Mouse (Mus musculus) bone marrow, adult 2 months (tissue): ENCODE results near the gene Polg2. TPM values are rescaled to one million over a fixed set of nuclear protein-coding genes. Genes with fewer than 3 reads are reported as not detected.

Experiments
- H3K27ac ChIP-seq: fragments of 200-500 bp; 2 replicates; pipeline ENCODE4 v1.5.1; 2012; ENCODE audit warnings: low read depth, mild to moderate bottlenecking, control low read depth, inconsistent platforms, low read length; ENCODE audit not compliant: control insufficient read depth, poor library complexity, insufficient read depth
- H3K4me1 ChIP-seq: fragments of 200-500 bp; 2 replicates; pipeline ENCODE4 v1.6.1; 2011; ENCODE audit warnings: low read length; ENCODE audit not compliant: control insufficient read depth, insufficient read depth
- H3K4me3 ChIP-seq: fragments of 200-500 bp; replicated peaks from 2 replicates; pipeline ENCODE3; 2011; ENCODE audit warnings: mild to moderate bottlenecking, low read depth, low read length, control low read depth; ENCODE audit not compliant: control insufficient read depth
- CTCF ChIP-seq: fragments of 200-500 bp; IDR thresholded peaks from 2 replicates; pipeline ENCODE4 v1.5.1; 2011; ENCODE audit warnings: low read length, control low read depth; ENCODE audit not compliant: control insufficient read depth, insufficient read depth
- POLR2A ChIP-seq: fragments of 200-500 bp; IDR thresholded peaks from 2 replicates; pipeline ENCODE4 v1.6.1; 2011; ENCODE audit warnings: low read depth, mild to moderate bottlenecking, control low read depth, low read length, borderline replicate concordance; ENCODE audit not compliant: control insufficient read depth
- WGBS: fragments of 180-500 bp; shearing (Covaris S2); methylation state at CpG from one replicate; pipeline ENCODE4 v1.1.7; 2018; 5-methylcytosine and 5-hydroxymethylcytosine counted together
- polyA plus RNA-seq: library from polyadenylated mRNA; stranded (reverse); fragments of >200 nt; gene quantifications from 2 replicates; pipeline ENCODE4 v1.2.4, GENCODE M21; 2011; ENCODE audit warnings: low replicate concordance; ENCODE audit not compliant: missing spikeins, insufficient read depth, insufficient read length

Gene Polg2
- polyA plus RNA-seq, 1 experiment: 4.9 TPM

DNA sequence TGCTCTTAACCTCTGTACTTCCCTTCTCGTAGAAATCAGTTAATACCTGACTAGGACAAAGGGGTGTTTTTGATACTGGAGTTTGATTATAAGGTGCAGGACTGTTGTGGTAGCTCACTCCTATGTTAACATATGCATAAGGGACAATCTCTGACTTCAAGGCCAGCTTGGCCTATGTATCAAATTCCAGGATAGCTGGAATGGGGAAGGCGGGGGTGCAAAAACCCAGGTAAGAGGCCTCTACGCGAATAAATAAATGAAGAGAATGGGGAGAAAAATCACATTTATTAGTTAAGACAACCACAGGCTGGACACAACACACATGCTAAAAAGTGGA lies 720 bp upstream of the Polg2 start:
- no peak for TF ChIP-seq CTCF
- TF ChIP-seq POLR2A: no peak
- H3K4me3 ChIP-seq: no peak overlapping the region
- no peaks in the 10 kb centered on the region; the same call in 1 of the 2 replicates for H3K4me1 ChIP-seq
- 71% methylated on average over 4 of the region's 4 CpGs for WGBS
- peak overlapping the region; percentile 95; the same call in 1 of the 2 replicates for H3K27ac ChIP-seq

DNA sequence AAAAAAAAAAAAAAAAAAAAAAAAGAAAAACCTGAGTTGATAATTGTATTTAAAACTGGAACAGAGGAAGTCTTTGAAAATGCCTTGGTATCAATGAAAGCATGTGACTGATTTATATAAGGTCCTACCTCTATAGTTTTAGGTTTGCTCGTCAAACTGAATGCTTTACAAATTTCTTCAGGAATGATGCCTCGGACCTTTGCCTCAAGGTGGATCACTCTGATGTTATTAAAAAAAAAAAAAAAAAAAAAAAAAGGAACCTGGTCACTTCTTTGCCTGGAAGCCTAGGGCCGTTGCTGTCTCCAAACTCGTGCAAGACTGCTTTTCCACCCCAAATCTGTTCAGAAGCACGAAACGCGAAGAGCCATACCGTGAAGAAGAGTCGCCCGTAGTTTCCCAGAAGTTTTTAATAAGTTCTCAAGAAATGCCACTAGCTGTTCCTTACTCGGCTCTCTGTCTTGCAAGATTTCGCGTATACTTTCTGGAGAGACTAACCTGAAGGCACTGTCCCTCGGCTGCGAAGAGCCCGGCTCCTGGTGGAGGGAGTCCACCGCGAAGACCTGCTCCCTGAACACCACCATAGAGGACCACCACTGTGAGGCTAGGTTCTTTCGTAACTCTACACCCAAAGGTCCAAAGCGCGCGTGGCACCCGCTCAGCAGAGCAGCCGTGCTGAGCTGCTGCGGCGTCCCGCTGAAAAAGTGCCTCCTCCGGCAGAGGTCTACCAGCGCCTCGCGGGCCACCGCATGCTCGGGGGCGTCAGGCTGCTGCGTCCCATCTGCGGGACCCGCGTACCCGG lies 549 bp downstream of the Polg2 start:
- Histone ChIP-seq H3K4me1 (no peaks in the 10 kb centered on the region; the same call in 1 of the 2 replicates), H3K4me3 (peak overlapping the region; percentile 83), H3K27ac (peak overlapping the region; percentile 95)
- WGBS: under 1% methylated on average over 39 of the region's 39 CpGs
- TF ChIP-seq CTCF (no peak), POLR2A (no peak)

DNA sequence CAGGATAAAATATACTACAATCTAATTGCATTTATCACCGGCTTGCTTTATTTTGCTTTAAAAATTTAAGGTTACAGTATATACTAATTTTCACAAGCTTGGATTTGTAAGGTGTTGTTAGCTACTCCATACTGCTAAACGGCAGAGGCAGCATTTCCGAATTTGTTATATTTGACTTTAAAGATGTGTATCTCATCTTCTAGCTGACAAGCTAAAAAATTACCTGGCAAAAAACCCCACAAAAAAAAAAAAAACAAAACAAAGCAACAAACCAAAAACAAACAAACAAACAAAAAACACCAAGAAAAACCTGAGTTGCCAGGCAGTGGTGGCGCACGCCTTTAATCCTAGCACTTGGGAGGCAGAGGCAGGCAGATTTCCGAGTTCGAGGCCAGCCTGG lies 1.2 kb downstream of the Polg2 start:
- WGBS: 71% methylated on average over 7 of the region's 7 CpGs
- H3K27ac ChIP-seq: no peak overlapping the region
- no peak for TF ChIP-seq POLR2A
- no peak for TF ChIP-seq CTCF
- no peak overlapping the region for H3K4me3 ChIP-seq
- no peaks in the 10 kb centered on the region; the same call in none of the 2 replicates for H3K4me1 ChIP-seq

DNA sequence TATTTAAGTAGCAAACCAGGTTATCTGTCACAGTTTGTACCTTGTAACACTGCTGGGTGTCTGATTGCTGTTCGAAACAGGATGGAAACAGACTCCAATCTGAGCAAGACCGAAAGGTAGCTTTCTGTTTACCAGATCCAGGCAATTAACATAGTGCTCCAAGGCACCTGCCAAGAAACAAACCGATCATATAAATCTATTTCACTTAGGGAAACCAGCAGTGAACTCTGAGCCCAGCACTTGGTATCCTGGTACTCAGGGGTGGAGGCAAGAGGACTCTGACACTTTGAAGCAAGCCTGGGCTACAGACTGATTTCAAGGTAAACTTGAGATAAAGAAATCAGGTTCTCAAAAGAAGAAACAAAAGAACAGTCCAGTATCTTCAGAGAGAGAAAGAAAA lies 1.9 kb downstream of the Polg2 start:
- TF ChIP-seq CTCF (no peak), POLR2A (no peak)
- WGBS: 72% methylated on average over 3 of the region's 3 CpGs
- Histone ChIP-seq H3K4me1 (no peaks in the 10 kb centered on the region; the same call in none of the 2 replicates), H3K27ac (no peak overlapping the region), H3K4me3 (no peak overlapping the region)

DNA sequence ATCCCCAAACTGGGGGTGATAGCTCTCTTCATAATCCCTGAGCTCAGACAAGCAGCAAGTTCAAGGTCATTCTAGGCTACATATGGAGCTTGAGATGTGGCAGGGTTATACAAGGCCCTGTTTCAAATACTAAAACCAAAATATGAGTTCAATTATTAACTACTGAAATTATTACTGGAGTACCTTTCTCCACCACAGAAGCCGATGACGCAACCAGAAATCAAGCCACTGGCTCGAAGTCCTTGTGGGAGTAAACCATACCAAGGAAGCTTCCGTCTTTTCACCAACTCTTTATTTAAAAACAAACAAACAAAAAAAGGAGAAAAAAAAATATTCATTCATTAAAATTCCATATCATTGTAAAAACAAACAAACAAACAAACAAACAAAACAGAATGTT lies 2.4 kb downstream of the Polg2 start:
- no peak for TF ChIP-seq POLR2A
- Histone ChIP-seq H3K4me3 (no peak overlapping the region), H3K27ac (no peak overlapping the region), H3K4me1 (no peaks in the 10 kb centered on the region; the same call in none of the 2 replicates)
- WGBS: 44% methylated on average over 4 of the region's 4 CpGs

DNA sequence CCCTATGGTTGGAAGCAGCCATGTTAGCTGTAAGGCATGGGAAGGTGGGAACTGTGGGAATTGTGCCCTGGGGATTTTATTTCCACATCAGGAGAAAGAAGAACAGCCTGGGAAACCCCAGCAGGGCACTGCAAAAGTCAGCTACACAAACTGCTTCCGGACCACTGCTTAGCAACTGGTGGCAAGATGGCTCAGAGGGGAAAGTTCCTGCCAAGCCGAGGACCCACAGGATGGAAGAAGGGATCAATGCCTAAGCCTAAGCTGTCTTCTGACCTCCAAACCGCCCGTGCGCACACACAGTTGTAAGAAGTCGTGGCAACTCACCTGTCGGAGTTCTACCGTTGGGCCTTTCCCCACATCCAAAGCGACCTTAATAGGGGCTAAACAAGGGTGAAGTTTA lies 6.3 kb downstream of the Polg2 start:
- H3K27ac ChIP-seq: no peak overlapping the region
- TF ChIP-seq CTCF: no peak
- no peak for TF ChIP-seq POLR2A
- H3K4me3 ChIP-seq: no peak overlapping the region
- 86% methylated on average over 9 of the region's 9 CpGs for WGBS
- no peaks in the 10 kb centered on the region; the same call in 1 of the 2 replicates for H3K4me1 ChIP-seq

DNA sequence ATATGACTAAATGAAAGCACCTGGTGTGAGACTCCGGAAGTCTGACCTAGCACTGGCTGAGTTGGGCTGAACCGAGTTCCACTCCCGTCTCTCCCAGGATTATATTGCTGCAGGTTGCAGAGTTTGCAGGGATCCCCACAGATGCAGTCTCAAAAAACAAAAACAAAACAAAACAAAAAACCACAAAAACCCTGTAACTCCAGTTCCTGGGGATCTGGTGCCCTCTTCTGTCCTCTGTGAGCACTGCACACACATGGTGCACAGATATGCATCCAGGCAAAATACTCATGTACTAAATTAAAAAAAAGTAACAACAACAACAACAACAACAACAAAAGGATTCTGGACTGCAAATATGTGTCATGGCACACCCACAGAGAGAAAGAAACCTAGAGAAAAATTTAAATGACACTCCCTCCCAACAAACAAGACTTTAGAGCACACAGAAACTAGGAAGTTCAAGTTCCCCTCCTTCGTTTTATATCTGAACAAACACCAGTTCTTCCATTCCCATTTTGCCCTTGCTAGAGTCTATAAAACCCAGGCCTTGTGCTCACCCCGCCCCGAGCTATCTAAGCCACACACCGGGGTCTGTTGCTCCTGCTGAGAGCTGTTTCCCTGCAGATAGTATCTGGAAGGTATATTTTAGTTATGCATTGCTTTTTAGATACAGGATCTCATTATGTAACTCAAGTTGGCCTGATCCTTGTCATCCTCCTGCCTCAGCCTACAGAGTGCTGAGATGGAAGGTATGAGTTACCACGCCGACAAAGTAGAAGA lies 9.0 kb downstream of the Polg2 start:
- WGBS: 72% methylated on average over 9 of the region's 9 CpGs
- peak; percentile 79 for TF ChIP-seq CTCF
- TF ChIP-seq POLR2A: no peak
- Histone ChIP-seq H3K4me1 (no peaks in the 10 kb centered on the region; the same call in 1 of the 2 replicates), H3K27ac (no peak overlapping the region), H3K4me3 (no peak overlapping the region)

DNA sequence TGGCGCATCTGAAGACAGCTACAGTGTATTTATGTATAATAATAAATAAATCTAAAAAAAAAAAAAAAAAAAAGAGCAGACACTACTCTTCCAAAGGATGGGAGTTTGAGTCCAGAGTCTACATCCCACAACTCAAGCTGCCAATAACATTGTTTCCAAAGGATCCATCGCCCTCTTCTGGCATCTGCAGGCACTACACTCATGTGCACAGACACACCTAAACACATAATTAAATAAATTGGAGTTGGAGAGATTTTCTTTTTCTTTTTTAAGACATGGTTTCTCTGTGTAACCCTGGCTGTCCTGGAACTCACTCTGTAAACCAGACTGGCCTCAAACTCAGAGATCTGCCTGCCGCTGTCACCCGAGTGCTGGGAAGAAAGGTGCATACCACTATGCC lies 11.8 kb downstream of the Polg2 start:
- Histone ChIP-seq H3K27ac (no peak overlapping the region), H3K4me1 (peaks cover 5% of the 10 kb centered on the region; the same call in 1 of the 2 replicates), H3K4me3 (no peak overlapping the region)
- TF ChIP-seq POLR2A (no peak), CTCF (no peak)
- 89% methylated on average over 4 of the region's 4 CpGs for WGBS
